Mouse (Mus musculus) embryonic facial prominence, embryonic 10.5 days (tissue): ENCODE data around the gene Lrp2bp. TPM values are rescaled to one million over a fixed set of nuclear protein-coding genes. Genes with fewer than 3 reads are reported as not detected.

Source experiments
- DNase-seq: peaks from one replicate; pipeline ENCODE4 v3.0.0-alpha.2; 2017; ENCODE audit warnings: low spot score
- H3K27ac ChIP-seq: fragments of 300-500 bp; sonication (generic); replicated peaks from 2 replicates; pipeline ENCODE4 v1.5.1; 2016; ENCODE audit warnings: mild to moderate bottlenecking
- H3K27me3 ChIP-seq: fragments of 300-500 bp; sonication (generic); replicated peaks from 2 replicates; pipeline ENCODE4 v1.6.1; 2016; ENCODE audit warnings: low read depth, mild to moderate bottlenecking; ENCODE audit not compliant: poor library complexity, severe bottlenecking
- H3K36me3 ChIP-seq: fragments of 300-500 bp; sonication (generic); replicated peaks from 2 replicates; pipeline ENCODE4 v1.6.1; 2016; ENCODE audit warnings: mild to moderate bottlenecking, moderate library complexity
- H3K4me1 ChIP-seq: fragments of 300-500 bp; sonication (generic); 2 replicates; pipeline ENCODE4 v1.6.1; 2016
- H3K4me3 ChIP-seq: fragments of 300-500 bp; sonication (generic); 2 replicates; pipeline ENCODE4 v1.5.1; 2016; ENCODE audit warnings: mild to moderate bottlenecking, moderate library complexity
- H3K9me3 ChIP-seq: fragments of 300-500 bp; sonication (generic); 2 replicates; pipeline ENCODE4 v1.6.1; 2016; ENCODE audit warnings: mild to moderate bottlenecking
- WGBS: fragments of 180-500 bp; shearing (Covaris S2); methylation state at CpG from one replicate; pipeline ENCODE4 v1.1.7; 2016; 5-methylcytosine and 5-hydroxymethylcytosine counted together
- polyA plus RNA-seq: library from polyadenylated mRNA; unstranded; fragments of >200 nt; fragmentation: Nextera tagmentation; extraction: Ambion mirVana; gene quantifications from 2 replicates; pipeline ENCODE4 v1.2.1, GENCODE M21; 2016

Gene Lrp2bp
- polyA plus RNA-seq, 1 experiment from 2014 or later = 0.20 TPM

GRCm38 (mm10) chr8:46073540-46074140, 74.5 kb downstream of the Lrp2bp start:
- Histone ChIP-seq H3K36me3 (no peaks in the 10 kb centered on the region), H3K9me3 (no peaks in the 10 kb centered on the region), H3K27ac (no peak overlapping the region), H3K27me3 (no peaks in the 10 kb centered on the region), H3K4me1 (0 out of 2 replicates have a peak, but pooled peaks cover 2% of the 10 kb centered on the region), H3K4me3 (no peak overlapping the region)
- no peak for DNase-seq
- WGBS = 80% methylated on average over 2 of the region's 2 CpGs

GRCm38 (mm10) chr8:46075223-46075622, 76.1 kb downstream of the Lrp2bp start:
- 94% methylated on average over 5 of the region's 5 CpGs for WGBS
- H3K36me3 ChIP-seq = no peaks in the 10 kb centered on the region
- no peak for DNase-seq
- no peaks in the 10 kb centered on the region for H3K27me3 ChIP-seq
- no peaks in the 10 kb centered on the region for H3K9me3 ChIP-seq
- H3K27ac ChIP-seq = no peak overlapping the region
- H3K4me1 ChIP-seq = 0 out of 2 replicates have a peak, but pooled peaks cover 2% of the 10 kb centered on the region
- no peak overlapping the region for H3K4me3 ChIP-seq

- H3K9me3 ChIP-seq = no peaks in the 10 kb centered on the region
- no peak for DNase-seq
- 88% methylated on average over 6 of the region's 6 CpGs for WGBS
Observed at GRCm38 (mm10) chr8:46078866-46079265, 79.8 kb downstream of the Lrp2bp start.

More at GRCm38 (mm10) chr8:46078866-46079265, 79.8 kb downstream of the Lrp2bp start:
- H3K4me3 ChIP-seq = no peak overlapping the region
- H3K36me3 ChIP-seq = no peaks in the 10 kb centered on the region
- H3K27ac ChIP-seq = no peak overlapping the region
- H3K27me3 ChIP-seq = no peaks in the 10 kb centered on the region
- H3K4me1 ChIP-seq = no peaks in the 10 kb centered on the region

Other genes with a start within 250 kb of the Lrp2bp start
- 5.9 and 6.3 TPM in 2 replicates for gene Pdlim3, start 113.8 kb upstream of the Lrp2bp start, polyA plus RNA-seq
- 0.08 TPM in 1 of 2 replicates, not detected in the other for gene Ccdc110, start 64.7 kb upstream of the Lrp2bp start, polyA plus RNA-seq
- gene 1700029J07Rik, start 24.1 kb upstream of the Lrp2bp start, polyA plus RNA-seq = 3.7 and 3.8 TPM in 2 replicates
- gene Ufsp2, start 23.8 kb upstream of the Lrp2bp start, polyA plus RNA-seq = 58.9 and 67.5 TPM in 2 replicates
- 17.9 and 18.7 TPM in 2 replicates for gene Ankrd37, start 6.4 kb downstream of the Lrp2bp start, polyA plus RNA-seq
- 20.2 and 25.1 TPM in 2 replicates for gene Cfap97, start 152.5 kb downstream of the Lrp2bp start, polyA plus RNA-seq
- gene Snx25, start 152.9 kb downstream of the Lrp2bp start, polyA plus RNA-seq = 3.0 and 4.1 TPM in 2 replicates
- gene Slc25a4, start 212.0 kb downstream of the Lrp2bp start, polyA plus RNA-seq = 543 and 574 TPM in 2 replicates